Mouse (Mus musculus) megakaryocyte, adult 5-6 weeks (primary cell): ENCODE measurements around the gene Syt12. TPM values are rescaled to one million over a fixed set of nuclear protein-coding genes. Genes with fewer than 3 reads are reported as not detected.
A peak's percentile ranks its signal among the peaks of the same experiment; 100 is the strongest.

Experiments
- ATAC-seq: 2 replicates; pipeline ENCODE4 v1.8.0; 2016; ENCODE audit warnings: mild to moderate bottlenecking, inconsistent platforms; ENCODE audit not compliant: poor library complexity, severe bottlenecking
- total RNA-seq, 2 experiments: library from RNA; stranded (forward) in 1 of 2; stranded (reverse) in 1 of 2; fragments of 153-499, 151-499 nt in 1 of 2; fragments of 221-1000, 200-1000 nt in 1 of 2; gene quantifications; 2 replicates each; pipeline versions ENCODE4 v1.2.3 to v1.2.4; 2015 to 2017

The Syt12 gene
- total RNA-seq (2015) (not detected in 2 replicates), total RNA-seq (2017) (not detected in 2 replicates)

GRCm38 (mm10) chr19:4477345-4478189 lies at the start of gene Syt12:
Gene Syt12 (minus strand): TSS chr19:4477447.
- ATAC-seq, result no peak

- ATAC-seq, result no peak
Measured at GRCm38 (mm10) chr19:4521426-4522050, 44.3 kb upstream of the Syt12 start.

GRCm38 (mm10) chr19:4517483-4517882 lies 40.2 kb upstream of the Syt12 start:
- ATAC-seq, result no peak

GRCm38 (mm10) chr19:4516288-4516687 lies 39.0 kb upstream of the Syt12 start:
- no peak for ATAC-seq

- no peak for ATAC-seq
Measured at GRCm38 (mm10) chr19:4515746-4516145, 38.5 kb upstream of the Syt12 start.

GRCm38 (mm10) chr19:4513236-4513858 lies 36.1 kb upstream of the Syt12 start:
- ATAC-seq, result no peak

GRCm38 (mm10) chr19:4511116-4511841 lies 34.0 kb upstream of the Syt12 start:
- ATAC-seq, result no peak

- ATAC-seq, result peak; percentile 96
Measured at GRCm38 (mm10) chr19:4509986-4510963, 33.0 kb upstream of the Syt12 start, which contains the start of gene Pcx. Gene Pcx (plus strand): TSS chr19:4510472.

GRCm38 (mm10) chr19:4507746-4508145 lies 30.5 kb upstream of the Syt12 start:
- no peak for ATAC-seq

GRCm38 (mm10) chr19:4504830-4505229 lies 27.6 kb upstream of the Syt12 start:
- no peak for ATAC-seq

- no peak for ATAC-seq
Measured at GRCm38 (mm10) chr19:4502701-4503100, 25.5 kb upstream of the Syt12 start.

- ATAC-seq, result no peak
Measured at GRCm38 (mm10) chr19:4498062-4498933, 21.1 kb upstream of the Syt12 start, which contains the start of gene 2010003K11Rik. Gene 2010003K11Rik (minus strand): TSS chr19:4498583.

- peak; percentile 59 for ATAC-seq
Measured at GRCm38 (mm10) chr19:4497263-4497973, 20.2 kb upstream of the Syt12 start.

GRCm38 (mm10) chr19:4496535-4497262 lies 19.5 kb upstream of the Syt12 start:
- no peak for ATAC-seq

- no peak for ATAC-seq
Measured at GRCm38 (mm10) chr19:4495814-4496213, 18.6 kb upstream of the Syt12 start.

- no peak for ATAC-seq
Measured at GRCm38 (mm10) chr19:4494707-4495106, 17.5 kb upstream of the Syt12 start.

- ATAC-seq, result no peak
Measured at GRCm38 (mm10) chr19:4492526-4493296, 15.5 kb upstream of the Syt12 start.
